Comparison of ENCODE assay signal across 22 mouse cellular contexts in genomic region chr4:123092621-123093020, GRCm38 (mm10). TPM values are rescaled to one million over a fixed set of nuclear protein-coding genes. Genes with fewer than 3 reads are reported as not detected.
DNase-seq lines count a peak whose midpoint lies in the region; ATAC-seq lines count a peak whose summit lies in the region.
"Had no signal": no experiment of that assay in that cellular context is flagged by ENCODE, and none has a peak within 500 bp of the region (broad histone marks: within the 10 kb centered on the region; RNA-seq: fewer than 3 reads in every experiment).

No protein-coding gene starts in this region.

- no peaks in the 10 kb centered on the region for H3K9me3 ChIP-seq in embryonic facial prominence, embryonic 13.5 days
- no peaks in the 10 kb centered on the region for H3K9me3 ChIP-seq in embryonic facial prominence, embryonic 10.5 days
- no peaks in the 10 kb centered on the region for H3K9me3 ChIP-seq in liver, embryonic 12.5 days (replicated peaks)
- H3K9me3 ChIP-seq in liver, embryonic 11.5 days (ENCODE audit: control insufficient read depth, low read length), result no peaks in the 10 kb centered on the region
- H3K9me3 ChIP-seq in stomach, embryonic 16.5 days (replicated peaks; ENCODE audit: control insufficient read depth, low read length), result no peaks in the 10 kb centered on the region
- H3K9me3 ChIP-seq: embryonic facial prominence, embryonic 12.5 days; heart, embryonic 12.5 days; hindbrain, embryonic 13.5 days; kidney, embryonic 15.5 days; limb, embryonic 15.5 days; midbrain, embryonic 15.5 days; neural tube, embryonic 15.5 days had no signal

- no peak overlapping the region for H3K4me2 ChIP-seq in embryonic facial prominence, embryonic 13.5 days
- H3K4me2 ChIP-seq in liver, embryonic 12.5 days, result no peak overlapping the region
- H3K4me2 ChIP-seq in liver, embryonic 11.5 days, result no peak overlapping the region
- 0 out of 2 replicates have a peak overlapping the region, but pooled peaks have one; percentile 41 for H3K4me2 ChIP-seq in stomach, embryonic 16.5 days (ENCODE audit: low read depth, low read length)
- H3K4me2 ChIP-seq: midbrain, embryonic 15.5 days had no signal

- 61% methylated on average over 5 of the region's 5 CpGs for WGBS in embryonic facial prominence, embryonic 13.5 days
- 73% methylated on average over 5 of the region's 5 CpGs for WGBS in embryonic facial prominence, embryonic 10.5 days
- 40% methylated on average over 5 of the region's 5 CpGs for WGBS in liver, embryonic 12.5 days (ENCODE audit: insufficient replicate concordance)
- 57% methylated on average over 5 of the region's 5 CpGs for WGBS in liver, embryonic 11.5 days
- 65% methylated on average over 5 of the region's 5 CpGs for WGBS in stomach, embryonic 16.5 days

- 0 out of 2 replicates have a peak, but pooled peaks have one; percentile 23 for ATAC-seq in embryonic facial prominence, embryonic 13.5 days (ENCODE audit: insufficient number of reproducible peaks, insufficient read depth, low FRiP score, low TSS enrichment, low read depth)
- 0 out of 2 replicates have a peak, but pooled peaks have one; percentile 38 for ATAC-seq in liver, embryonic 12.5 days
- no peak for ATAC-seq in liver, embryonic 11.5 days (replicated peaks; ENCODE audit: low FRiP score)
- ATAC-seq in stomach, embryonic 16.5 days (ENCODE audit: insufficient read depth, low FRiP score), result no peak
- no peak for ATAC-seq in cerebellum, adult (ENCODE audit: insufficient number of reproducible peaks, low FRiP score, low TSS enrichment)
- ATAC-seq: inflammation-experienced regulatory T-cells, adult 6 months; midbrain, embryonic 15.5 days had no signal

- no peaks in the 10 kb centered on the region for H3K36me3 ChIP-seq in embryonic facial prominence, embryonic 13.5 days
- no peaks in the 10 kb centered on the region for H3K36me3 ChIP-seq in embryonic facial prominence, embryonic 10.5 days (replicated peaks)
- no peaks in the 10 kb centered on the region for H3K36me3 ChIP-seq in liver, embryonic 12.5 days
- no peaks in the 10 kb centered on the region for H3K36me3 ChIP-seq in liver, embryonic 11.5 days (ENCODE audit: control insufficient read depth, insufficient read depth, low read length)
- no peaks in the 10 kb centered on the region for H3K36me3 ChIP-seq in stomach, embryonic 16.5 days (ENCODE audit: control insufficient read depth, insufficient read depth, low read length)
- H3K36me3 ChIP-seq: embryonic facial prominence, embryonic 12.5 days; heart, embryonic 12.5 days; hindbrain, embryonic 13.5 days; kidney, embryonic 15.5 days; limb, embryonic 15.5 days; midbrain, embryonic 15.5 days; neural tube, embryonic 15.5 days had no signal

- no peak overlapping the region for H3K4me3 ChIP-seq in embryonic facial prominence, embryonic 13.5 days
- H3K4me3 ChIP-seq in embryonic facial prominence, embryonic 10.5 days, result no peak overlapping the region
- H3K4me3 ChIP-seq in liver, embryonic 12.5 days, result no peak overlapping the region
- no peak overlapping the region for H3K4me3 ChIP-seq in liver, embryonic 11.5 days (ENCODE audit: low read depth, low read length)
- no peak overlapping the region for H3K4me3 ChIP-seq in stomach, embryonic 16.5 days (replicated peaks; ENCODE audit: low read length)
- H3K4me3 ChIP-seq: embryonic facial prominence, embryonic 12.5 days; hindbrain, embryonic 13.5 days; megakaryocyte, embryonic 14.5 days; midbrain, embryonic 15.5 days; neural tube, embryonic 15.5 days had no signal

- 0 out of 2 replicates have a peak overlapping the region, but pooled peaks have one; percentile 12 for H3K27ac ChIP-seq in embryonic facial prominence, embryonic 13.5 days
- no peak overlapping the region for H3K27ac ChIP-seq in embryonic facial prominence, embryonic 10.5 days (replicated peaks)
- no peak overlapping the region for H3K27ac ChIP-seq in liver, embryonic 12.5 days
- H3K27ac ChIP-seq in liver, embryonic 11.5 days (ENCODE audit: low read depth, low read length), result no peak overlapping the region
- H3K27ac ChIP-seq in stomach, embryonic 16.5 days (ENCODE audit: low read length), result peak overlapping the region; percentile 66; the same call in 1 of the 2 replicates
- H3K27ac ChIP-seq: embryonic facial prominence, embryonic 12.5 days; hindbrain, embryonic 13.5 days; midbrain, embryonic 15.5 days; neural tube, embryonic 15.5 days had no signal

- H3K27me3 ChIP-seq in embryonic facial prominence, embryonic 13.5 days, result no peaks in the 10 kb centered on the region
- H3K27me3 ChIP-seq in embryonic facial prominence, embryonic 10.5 days (replicated peaks; ENCODE audit: low read depth, poor library complexity, severe bottlenecking), result no peaks in the 10 kb centered on the region
- peaks cover 9% of the 10 kb centered on the region; the same call in 1 of the 2 replicates for H3K27me3 ChIP-seq in liver, embryonic 12.5 days (replicated peaks)
- H3K27me3 ChIP-seq in liver, embryonic 11.5 days (replicated peaks; ENCODE audit: control insufficient read depth, insufficient read depth, low read length), result no peaks in the 10 kb centered on the region
- no peaks in the 10 kb centered on the region for H3K27me3 ChIP-seq in stomach, embryonic 16.5 days (ENCODE audit: control insufficient read depth, insufficient read depth, low read length)
- H3K27me3 ChIP-seq: embryonic facial prominence, embryonic 12.5 days; hindbrain, embryonic 13.5 days; kidney, embryonic 15.5 days; limb, embryonic 15.5 days; midbrain, embryonic 15.5 days; neural tube, embryonic 15.5 days had no signal

- no peak for DNase-seq in embryonic facial prominence, embryonic 10.5 days (ENCODE audit: low spot score)
- no peak for DNase-seq in liver, embryonic 11.5 days (ENCODE audit: low spot score)
- peak; percentile 80 for DNase-seq in ZHBTc4 (ENCODE audit: low read depth, low spot score)
- no peak for DNase-seq in urinary bladder, postnatal 4 days (ENCODE audit: low spot score in 2 of 2)
- DNase-seq: adrenal gland, adult 2 months; cerebellum, adult 8-10 months; heart, postnatal 14 days; layer of hippocampus, postnatal 36 days; lung, postnatal 14 days had no signal

- no peak overlapping the region for H3K9ac ChIP-seq in embryonic facial prominence, embryonic 13.5 days
- no peak overlapping the region for H3K9ac ChIP-seq in liver, embryonic 12.5 days
- no peak overlapping the region for H3K9ac ChIP-seq in liver, embryonic 11.5 days (ENCODE audit: low read depth, low read length)
- H3K9ac ChIP-seq in stomach, embryonic 16.5 days (ENCODE audit: low read length), result no peak overlapping the region
- H3K9ac ChIP-seq: embryonic facial prominence, embryonic 12.5 days; heart, embryonic 12.5 days; hindbrain, embryonic 13.5 days; limb, embryonic 15.5 days; midbrain, embryonic 15.5 days; neural tube, embryonic 15.5 days had no signal

- H3K4me1 ChIP-seq in embryonic facial prominence, embryonic 13.5 days, result peaks cover 10% of the 10 kb centered on the region
- H3K4me1 ChIP-seq in embryonic facial prominence, embryonic 10.5 days, result peaks cover 13% of the 10 kb centered on the region
- no peaks in the 10 kb centered on the region for H3K4me1 ChIP-seq in liver, embryonic 12.5 days
- H3K4me1 ChIP-seq in liver, embryonic 11.5 days (replicated peaks; ENCODE audit: control insufficient read depth, insufficient read depth, low read length), result no peaks in the 10 kb centered on the region; the same call in 1 of the 2 replicates
- H3K4me1 ChIP-seq in stomach, embryonic 16.5 days (ENCODE audit: control insufficient read depth, insufficient read depth, low read length), result no peaks in the 10 kb centered on the region
- H3K4me1 ChIP-seq: hindbrain, embryonic 13.5 days; megakaryocyte, embryonic 14.5 days; midbrain, embryonic 15.5 days; neural tube, embryonic 15.5 days had no signal

RNA-seq across cellular contexts. Expression of gene Bmp8b, which starts 12.3 kb away (rescaled TPM):
- polyA plus RNA-seq in embryonic facial prominence, embryonic 13.5 days (2015; fragmentation: Nextera tagmentation; extraction: Ambion mirVana), result 0.51 and 0.58 TPM in 2 replicates
- 0.29 and 0.39 TPM in 2 replicates for polyA plus RNA-seq in embryonic facial prominence, embryonic 10.5 days (2016; fragmentation: Nextera tagmentation; extraction: Ambion mirVana)
- 1.3 and 1.5 TPM in 2 replicates for polyA plus RNA-seq in liver, embryonic 12.5 days (2016; fragmentation: Nextera tagmentation; extraction: Ambion mirVana)
- 1.7 and 2.2 TPM in 2 replicates for polyA plus RNA-seq in liver, embryonic 11.5 days (2014; fragmentation: Nextera tagmentation; extraction: Ambion mirVana)
- polyA plus RNA-seq in stomach, embryonic 16.5 days (2015; fragmentation: Nextera tagmentation; extraction: Ambion mirVana), result 0.50 and 0.67 TPM in 2 replicates
- polyA plus RNA-seq: inflammation-experienced regulatory T-cells, adult 6 months had no signal

RNA-seq across cellular contexts. Expression of gene Oxct2b, which starts 23.4 kb away (rescaled TPM):
- polyA plus RNA-seq in embryonic facial prominence, embryonic 13.5 days (2015; fragmentation: Nextera tagmentation; extraction: Ambion mirVana), result 0.19 TPM in 1 of 2 replicates, not detected in the other
- 0.09 and 0.12 TPM in 2 replicates for polyA plus RNA-seq in embryonic facial prominence, embryonic 10.5 days (2016; fragmentation: Nextera tagmentation; extraction: Ambion mirVana)
- 0.08 TPM in 1 of 2 replicates, not detected in the other for polyA plus RNA-seq in liver, embryonic 12.5 days (2016; fragmentation: Nextera tagmentation; extraction: Ambion mirVana)
- polyA plus RNA-seq in liver, embryonic 11.5 days (2014; fragmentation: Nextera tagmentation; extraction: Ambion mirVana), result not detected in 2 replicates
- polyA plus RNA-seq in stomach, embryonic 16.5 days (2015; fragmentation: Nextera tagmentation; extraction: Ambion mirVana), result 0.22 TPM in 1 of 2 replicates, not detected in the other
- polyA plus RNA-seq: adrenal gland, adult 2 months; heart, embryonic 12.5 days; inflammation-experienced regulatory T-cells, adult 6 months; kidney, embryonic 15.5 days had no signal

RNA-seq across cellular contexts. Expression of gene Ppie, which starts 47.1 kb away (rescaled TPM):
- polyA plus RNA-seq in embryonic facial prominence, embryonic 13.5 days (2015; fragmentation: Nextera tagmentation; extraction: Ambion mirVana), result 113 and 114 TPM in 2 replicates
- 131 TPM in 2 replicates for polyA plus RNA-seq in embryonic facial prominence, embryonic 10.5 days (2016; fragmentation: Nextera tagmentation; extraction: Ambion mirVana)
- 65.2 and 65.3 TPM in 2 replicates for polyA plus RNA-seq in liver, embryonic 12.5 days (2016; fragmentation: Nextera tagmentation; extraction: Ambion mirVana)
- polyA plus RNA-seq in liver, embryonic 11.5 days (2014; fragmentation: Nextera tagmentation; extraction: Ambion mirVana), result 108 and 110 TPM in 2 replicates
- polyA plus RNA-seq in stomach, embryonic 16.5 days (2015; fragmentation: Nextera tagmentation; extraction: Ambion mirVana), result 79.4 and 85.4 TPM in 2 replicates

Comparison
In these comparisons a context has a peak if more than half of its experiments do, and no peak if none do; other contexts are left out.
1. ATAC-seq: peak in embryonic facial prominence, embryonic 13.5 days (single experiment) and liver, embryonic 12.5 days (single experiment); none in liver, embryonic 11.5 days (single experiment), stomach, embryonic 16.5 days (single experiment) and cerebellum, adult (single experiment).
2. H3K27ac ChIP-seq: peak in embryonic facial prominence, embryonic 13.5 days (single experiment) and stomach, embryonic 16.5 days (single experiment); none in embryonic facial prominence, embryonic 10.5 days (single experiment), liver, embryonic 12.5 days (single experiment) and liver, embryonic 11.5 days (single experiment).